In the genomic region with DNA sequence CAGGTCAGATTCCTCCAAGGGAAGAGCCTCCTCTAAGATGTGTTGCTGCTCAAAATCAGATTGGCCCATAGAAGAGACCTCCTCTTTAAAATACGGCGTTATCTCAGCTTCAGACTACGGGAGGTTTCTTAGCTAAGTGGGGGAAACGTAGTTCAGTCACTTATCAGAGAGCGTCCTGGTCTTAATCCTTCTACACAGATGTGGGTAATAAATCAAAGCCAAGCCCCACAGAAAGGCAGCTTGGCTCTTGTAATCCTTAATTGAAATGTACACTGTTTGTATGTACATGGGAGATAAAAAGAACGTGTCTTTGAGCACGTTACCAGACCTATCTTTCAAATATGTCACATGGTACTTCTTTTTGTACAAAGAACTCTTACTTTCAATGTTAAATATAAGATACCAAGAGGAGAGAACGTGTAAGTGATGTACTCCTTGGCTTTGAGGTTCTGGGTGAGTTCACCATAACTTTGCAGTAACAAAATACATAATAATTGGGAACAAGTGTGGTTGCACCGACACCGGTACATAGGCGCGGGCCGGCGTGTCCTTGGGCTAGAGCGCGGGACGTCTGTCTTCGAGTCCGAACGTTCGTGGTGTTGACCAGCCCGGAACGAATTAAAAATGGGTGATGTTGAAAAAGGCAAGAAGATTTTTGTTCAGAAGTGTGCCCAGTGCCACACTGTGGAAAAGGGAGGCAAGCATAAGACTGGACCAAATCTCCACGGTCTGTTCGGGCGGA, we compare ENCODE assay signal across 7 mouse cellular contexts. TPM values are rescaled to one million over a fixed set of nuclear protein-coding genes. Genes with fewer than 3 reads are reported as not detected.
A peak's percentile ranks its signal among the peaks of the same experiment; 100 is the strongest.
DNase-seq lines count a peak whose midpoint lies in the region; ATAC-seq and TF ChIP-seq lines count a peak whose summit lies in the region.
"Not testable (repeated sequence)": the region's sequence is repeated elsewhere in the genome, so short reads cannot be mapped to it uniquely, and the experiment has no call there.

A gene (plus strand): TSS at position 558 of the 742 bp plus-strand sequence.

- not testable (repeated sequence) for H3K27me3 ChIP-seq in forebrain, embryonic 11.5 days (ENCODE audit: control insufficient read depth, insufficient read depth, low read length); liver, embryonic 13.5 days; midbrain, postnatal 0 days (ENCODE audit: insufficient read depth, low read length)
- peaks cover 14% of the 10 kb centered on the region for H3K27me3 ChIP-seq in hindbrain, embryonic 13.5 days

- not testable (repeated sequence) for H3K4me1 ChIP-seq in forebrain, embryonic 11.5 days (replicated peaks; ENCODE audit: control insufficient read depth, insufficient read depth, low read length); hindbrain, embryonic 13.5 days (replicated peaks); liver, embryonic 13.5 days (replicated peaks); midbrain, postnatal 0 days (ENCODE audit: insufficient read depth, low read length)

- H3K4me2 ChIP-seq in forebrain, embryonic 11.5 days (ENCODE audit: low read depth, low read length, severe bottlenecking); hindbrain, embryonic 13.5 days; liver, embryonic 13.5 days; midbrain, postnatal 0 days (ENCODE audit: low read depth, low read length, poor library complexity, severe bottlenecking): not testable (repeated sequence)

- H3K36me3 ChIP-seq in forebrain, embryonic 11.5 days (ENCODE audit: control insufficient read depth, insufficient read depth, low read length); hindbrain, embryonic 13.5 days; liver, embryonic 13.5 days; midbrain, postnatal 0 days (ENCODE audit: insufficient read depth, low read length): not testable (repeated sequence)

- DNase-seq in adrenal gland, postnatal 36 days; forebrain, embryonic 11.5 days (ENCODE audit: low spot score); heart, adult 18-20 months; layer of hippocampus, postnatal 14 days (ENCODE audit: low spot score in 2 of 2); liver, embryonic 13.5 days; midbrain, postnatal 0 days (ENCODE audit: low spot score): not testable (repeated sequence)

- not testable (repeated sequence) for H3K27ac ChIP-seq in forebrain, embryonic 11.5 days (ENCODE audit: low read depth, low read length); hindbrain, embryonic 13.5 days; liver, embryonic 13.5 days; midbrain, postnatal 0 days (ENCODE audit: low read depth, low read length)

- H3K9ac ChIP-seq in forebrain, embryonic 11.5 days (ENCODE audit: low read length); hindbrain, embryonic 13.5 days; liver, embryonic 13.5 days; midbrain, postnatal 0 days (replicated peaks; ENCODE audit: low read length, poor library complexity, severe bottlenecking): not testable (repeated sequence)

- TF ChIP-seq CTCF in midbrain, postnatal 0 days (IDR thresholded peaks at IDR 0.05), result not testable (repeated sequence)

- H3K4me3 ChIP-seq in forebrain, embryonic 11.5 days (ENCODE audit: low read depth, low read length); hindbrain, embryonic 13.5 days; liver, embryonic 13.5 days (replicated peaks); midbrain, postnatal 0 days (ENCODE audit: low read depth, low read length): not testable (repeated sequence)

- not testable (repeated sequence) for H3K9me3 ChIP-seq in forebrain, embryonic 11.5 days (ENCODE audit: control insufficient read depth, low read length); hindbrain, embryonic 13.5 days; liver, embryonic 13.5 days (replicated peaks); midbrain, postnatal 0 days (ENCODE audit: low read length)

- WGBS in forebrain, embryonic 11.5 days, result 90% methylated on average over 23 of the region's 26 CpGs
- 91% methylated on average over 23 of the region's 26 CpGs for WGBS in hindbrain, embryonic 13.5 days
- 64% methylated on average over 23 of the region's 26 CpGs for WGBS in liver, embryonic 13.5 days (ENCODE audit: insufficient replicate concordance)
- WGBS in midbrain, postnatal 0 days, result 81% methylated on average over 23 of the region's 26 CpGs

- not testable (repeated sequence) for ATAC-seq in forebrain, embryonic 11.5 days (replicated peaks; ENCODE audit: low FRiP score); hindbrain, embryonic 13.5 days (ENCODE audit: low FRiP score); midbrain, postnatal 0 days (ENCODE audit: low FRiP score)
- 0 out of 2 replicates have a peak, but pooled peaks have one; percentile 54 for ATAC-seq in liver, embryonic 13.5 days (ENCODE audit: low read depth)

RNA-seq across cellular contexts. Expression of the gene that starts here (rescaled TPM):
- 100 to 1,000 TPM; 257 to 298 TPM for total RNA-seq in adrenal gland, postnatal 36 days (2021)
- 243 and 249 TPM in 2 replicates for polyA plus RNA-seq in forebrain, embryonic 11.5 days (2014; fragmentation: Nextera tagmentation; extraction: Ambion mirVana)
- 1,000 to 10,000 TPM; 1,047 to 1,076 TPM for total RNA-seq in heart, adult 18-20 months (2021)
- 246 and 248 TPM in 2 replicates for polyA plus RNA-seq in hindbrain, embryonic 13.5 days (2015; fragmentation: Nextera tagmentation; extraction: Ambion mirVana)
- 100 to 1,000 TPM; 224 to 237 TPM for total RNA-seq in layer of hippocampus, postnatal 14 days (2021)
- polyA plus RNA-seq in liver, embryonic 13.5 days (2015; fragmentation: Nextera tagmentation; extraction: Ambion mirVana), result 215 and 226 TPM in 2 replicates
- 35.6 and 54.8 TPM in 2 replicates for total RNA-seq in midbrain, postnatal 0 days (2014; rRNA removed)
- 302 and 326 TPM in 2 replicates for polyA plus RNA-seq in midbrain, postnatal 0 days (2015; fragmentation: Nextera tagmentation; extraction: Ambion mirVana)
